Mouse (Mus musculus): ENCODE measurements at regions not wholly inside any gene's neighbourhood (a gene's known extent, or its start where the extent isn't known, plus 50 kb on each side); places are given as distances from the start of the nearest gene placed in this dataset.

DNA sequence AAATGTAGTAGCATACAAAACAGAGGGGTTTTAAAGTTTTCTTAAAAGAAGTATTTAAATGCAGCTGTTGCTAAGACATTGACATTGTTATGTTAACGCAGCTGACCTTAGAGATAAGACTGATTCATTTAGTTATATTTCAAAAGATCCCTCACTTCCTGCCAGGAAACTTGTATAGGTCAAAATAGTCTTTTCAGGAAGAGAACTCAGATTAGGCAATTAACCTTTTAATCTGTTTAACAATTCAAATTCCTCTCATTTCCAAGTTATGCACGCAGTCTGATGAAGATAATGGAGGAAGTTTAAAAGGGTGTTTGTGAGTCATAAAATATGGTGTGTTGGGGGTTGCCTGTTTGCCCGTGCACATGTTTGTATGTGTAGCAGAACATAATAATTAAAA, 448.5 kb downstream of the Tmtc2 start:
- TF ChIP-seq CTCF (IDR thresholded peaks at IDR 0.05) (no peak), EP300 (IDR thresholded peaks at IDR 0.05) (peak; percentile 95)

Measured in lung, postnatal 0 days (tissue).